Mouse (Mus musculus): ENCODE measurements around the gene Pcdh8.

GRCm38 (mm10) chr14:79754601-79755222 is 16.4 kb downstream of the Pcdh8 start:
- TF ChIP-seq CTCF (IDR thresholded peaks at IDR 0.05; ENCODE audit: insufficient read depth, low read depth, low read length), result no peak
- no peak for TF ChIP-seq POLR2A (IDR thresholded peaks at IDR 0.05; ENCODE audit: insufficient read depth, low read depth, low read length)
